Mouse (Mus musculus) lung, embryonic 14.5 days (tissue): ENCODE measurements around the gene Amn. TPM values are rescaled to one million over a fixed set of nuclear protein-coding genes. Genes with fewer than 3 reads are reported as not detected.

ENCODE experiments used
- ATAC-seq: fragments of 200-750 bp; cut with Nextera tagmentation; 2 replicates; pipeline ENCODE4 v1.8.0; 2017; ENCODE audit warnings: mild to moderate bottlenecking, moderate TSS enrichment, moderate library complexity; ENCODE audit not compliant: insufficient read depth
- DNase-seq: peaks from one replicate; pipeline ENCODE4 v3.0.0-alpha.2; 2015
- H3K27ac ChIP-seq: fragments of 300-500 bp; sonication (generic); 2 replicates; pipeline ENCODE4 v1.5.1; 2014; ENCODE audit warnings: low read depth, mild to moderate bottlenecking, moderate library complexity
- H3K27me3 ChIP-seq: fragments of 300-500 bp; sonication (generic); 2 replicates; pipeline ENCODE4 v1.6.1; 2014; ENCODE audit warnings: low read length, control low read depth; ENCODE audit not compliant: insufficient read depth
- H3K36me3 ChIP-seq: fragments of 300-500 bp; sonication (generic); 2 replicates; pipeline ENCODE4 v1.6.1; 2014; ENCODE audit warnings: control low read depth; ENCODE audit not compliant: insufficient read depth
- H3K4me1 ChIP-seq: fragments of 300-500 bp; sonication (generic); 2 replicates; pipeline ENCODE4 v1.6.1; 2014; ENCODE audit warnings: antibody characterized with exemption, control low read depth; ENCODE audit not compliant: insufficient read depth
- H3K4me2 ChIP-seq: fragments of 300-500 bp; sonication (generic); 2 replicates; pipeline ENCODE4 v1.6.1; 2014; ENCODE audit warnings: mild to moderate bottlenecking
- H3K4me3 ChIP-seq: fragments of 300-500 bp; sonication (generic); 2 replicates; pipeline ENCODE4 v1.5.1; 2014; ENCODE audit warnings: low read depth, low read length
- H3K9ac ChIP-seq: fragments of 300-500 bp; sonication (generic); 2 replicates; pipeline ENCODE4 v1.6.1; 2014
- H3K9me3 ChIP-seq: fragments of 300-500 bp; sonication (generic); 2 replicates; pipeline ENCODE4 v1.6.1; 2016; ENCODE audit warnings: low read depth, low read length, control low read depth
- CTCF ChIP-seq: IDR thresholded peaks from 2 replicates; pipeline ENCODE4 v1.5.1; 2016; ENCODE audit warnings: antibody characterized with exemption, low read depth
- WGBS: fragments of 180-500 bp; shearing (Covaris S2); extraction: QIAGEN DNeasy Blood & Tissue Kit; methylation state at CpG from one replicate; pipeline ENCODE4 v1.1.7; 2014; 5-methylcytosine and 5-hydroxymethylcytosine counted together
- polyA plus RNA-seq: library from polyadenylated mRNA; unstranded; fragments of >200 nt; fragmentation: Nextera tagmentation; extraction: Ambion mirVana; gene quantifications from 2 replicates; pipeline ENCODE4 v1.2.1, GENCODE M21; 2014

The Amn gene
- 0.19 and 0.36 TPM in 2 replicates for polyA plus RNA-seq

DNA sequence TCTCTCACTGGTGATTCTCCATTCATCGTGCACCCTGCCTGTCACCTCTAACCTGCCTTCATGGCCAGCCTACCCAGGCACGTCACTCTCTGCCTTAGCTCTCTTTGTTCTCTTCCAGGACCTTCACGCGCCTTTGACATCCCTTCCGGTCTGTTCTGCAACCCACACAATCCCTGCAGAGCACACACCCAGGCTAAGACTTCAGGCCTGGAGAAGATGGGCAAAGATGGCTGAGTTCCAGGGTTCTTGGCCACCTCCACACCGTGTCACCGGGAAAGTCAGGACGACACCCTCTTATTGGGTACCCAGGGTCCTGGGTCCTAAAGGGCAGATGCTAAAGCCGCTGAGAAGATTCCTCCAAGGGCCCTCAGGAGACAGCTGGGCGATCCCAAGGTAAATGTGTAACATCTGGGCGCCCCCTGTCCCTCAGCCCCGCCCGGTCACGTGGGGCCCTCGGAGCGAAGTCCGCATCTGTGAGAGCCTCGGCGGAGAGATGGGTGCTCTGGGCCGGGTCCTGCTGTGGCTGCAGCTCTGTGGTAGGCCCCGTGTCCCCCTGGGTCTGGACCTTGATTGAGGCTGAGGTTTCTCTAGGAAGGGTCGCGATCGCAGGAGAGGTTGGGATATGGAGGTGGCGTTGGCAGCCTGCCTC is at the start of gene Amn:
Gene Amn, plus strand, starts transcription at position 467 of the 649 bp plus-strand sequence.
- Histone ChIP-seq H3K27me3 (peaks cover 63% of the 10 kb centered on the region), H3K9ac (no peak within 1 kb of the TSS), H3K27ac (no peak within 1 kb of the TSS)

GRCm38 (mm10) chr12:111225197-111225780 is 45.6 kb upstream of the Amn start:
- Histone ChIP-seq H3K27ac (peak overlapping the region; percentile 36; the same call in 1 of the 2 replicates), H3K4me1 (0 out of 2 replicates have a peak, but pooled peaks cover 3% of the 10 kb centered on the region), H3K36me3 (peaks cover 22% of the 10 kb centered on the region), H3K4me2 (no peak overlapping the region), H3K27me3 (no peaks in the 10 kb centered on the region), H3K9ac (no peak overlapping the region), H3K4me3 (no peak overlapping the region), H3K9me3 (no peaks in the 10 kb centered on the region)
- ATAC-seq (peak; percentile 35; the same call in 1 of the 2 replicates), DNase-seq (peak; percentile 43)
- peak; percentile 37; the same call in 1 of the 2 replicates for TF ChIP-seq CTCF
- 58% methylated on average over 10 of the region's 10 CpGs for WGBS

More for the DNA sequence above, at the start of gene Amn:
- ATAC-seq (no peak), DNase-seq (no peak)
- H3K4me1 ChIP-seq, result peaks cover 10% of the 10 kb centered on the region
- H3K4me3 ChIP-seq, result peak within 1 kb of the TSS; percentile 16; the same call in 1 of the 2 replicates
- TF ChIP-seq CTCF, result no peak
- H3K9me3 ChIP-seq, result no peaks in the 10 kb centered on the region
- H3K36me3 ChIP-seq, result 0 out of 2 replicates have a peak, but pooled peaks cover 6% of the 10 kb centered on the region
- H3K4me2 ChIP-seq, result peak within 1 kb of the TSS; percentile 36
- WGBS, result 24% methylated on average over 25 of the region's 25 CpGs

- H3K9ac ChIP-seq, result no peak overlapping the region
- no peaks in the 10 kb centered on the region for H3K9me3 ChIP-seq
- DNase-seq (no peak), ATAC-seq (no peak)
- no peak overlapping the region for H3K27ac ChIP-seq
- 0 out of 2 replicates have a peak, but pooled peaks cover 3% of the 10 kb centered on the region for H3K4me1 ChIP-seq
- peaks cover 7% of the 10 kb centered on the region; the same call in 1 of the 2 replicates for H3K36me3 ChIP-seq
- no peak overlapping the region for H3K4me3 ChIP-seq
- no peak overlapping the region for H3K4me2 ChIP-seq
- no peak for TF ChIP-seq CTCF
- no peaks in the 10 kb centered on the region for H3K27me3 ChIP-seq
- 69% methylated on average over 4 of the region's 4 CpGs for WGBS
Observed at GRCm38 (mm10) chr12:111227410-111227809, 43.5 kb upstream of the Amn start.

- TF ChIP-seq CTCF, result no peak
- no peak overlapping the region for H3K4me3 ChIP-seq
- 94% methylated on average over 5 of the region's 5 CpGs for WGBS
- no peak overlapping the region for H3K4me2 ChIP-seq
- no peak overlapping the region for H3K9ac ChIP-seq
- no peaks in the 10 kb centered on the region for H3K9me3 ChIP-seq
- H3K36me3 ChIP-seq, result no peaks in the 10 kb centered on the region; the same call in 1 of the 2 replicates
- ATAC-seq (no peak), DNase-seq (no peak)
- no peaks in the 10 kb centered on the region for H3K27me3 ChIP-seq
- no peak overlapping the region for H3K27ac ChIP-seq
- 0 out of 2 replicates have a peak, but pooled peaks cover 3% of the 10 kb centered on the region for H3K4me1 ChIP-seq
Observed at GRCm38 (mm10) chr12:111228488-111228887, 42.4 kb upstream of the Amn start.

GRCm38 (mm10) chr12:111230793-111231192 is 40.1 kb upstream of the Amn start:
- WGBS, result 87% methylated on average over 2 of the region's 2 CpGs
- H3K4me1 ChIP-seq, result peaks cover 4% of the 10 kb centered on the region
- no peak for ATAC-seq
- H3K27ac ChIP-seq, result no peak overlapping the region
- DNase-seq, result no peak
- H3K4me3 ChIP-seq, result no peak overlapping the region
- H3K27me3 ChIP-seq, result no peaks in the 10 kb centered on the region
- TF ChIP-seq CTCF, result no peak
- no peaks in the 10 kb centered on the region for H3K9me3 ChIP-seq
- H3K4me2 ChIP-seq, result no peak overlapping the region
- H3K36me3 ChIP-seq, result no peaks in the 10 kb centered on the region; the same call in 1 of the 2 replicates
- no peak overlapping the region for H3K9ac ChIP-seq

- Histone ChIP-seq H3K4me2 (no peak overlapping the region), H3K27ac (no peak overlapping the region; the same call in 1 of the 2 replicates), H3K9ac (no peak overlapping the region), H3K27me3 (no peaks in the 10 kb centered on the region), H3K9me3 (no peaks in the 10 kb centered on the region), H3K4me1 (peaks cover 4% of the 10 kb centered on the region), H3K4me3 (no peak overlapping the region), H3K36me3 (peaks cover 11% of the 10 kb centered on the region; the same call in 1 of the 2 replicates)
- no peak for ATAC-seq
- WGBS, result 89% methylated on average over 4 of the region's 4 CpGs
- DNase-seq, result no peak
- TF ChIP-seq CTCF, result no peak
Observed at GRCm38 (mm10) chr12:111233798-111234197, 37.1 kb upstream of the Amn start.

GRCm38 (mm10) chr12:111234383-111234782 is 36.5 kb upstream of the Amn start:
- TF ChIP-seq CTCF, result no peak
- no peak overlapping the region; the same call in 1 of the 2 replicates for H3K27ac ChIP-seq
- 60% methylated on average over 9 of the region's 9 CpGs for WGBS

More at GRCm38 (mm10) chr12:111234383-111234782, 36.5 kb upstream of the Amn start:
- ATAC-seq (peak; percentile 61; the same call in 1 of the 2 replicates), DNase-seq (peak; percentile 31)
- H3K27me3 ChIP-seq, result no peaks in the 10 kb centered on the region
- H3K4me2 ChIP-seq, result no peak overlapping the region
- no peak overlapping the region for H3K4me3 ChIP-seq
- H3K4me1 ChIP-seq, result peaks cover 4% of the 10 kb centered on the region
- no peak overlapping the region for H3K9ac ChIP-seq
- no peaks in the 10 kb centered on the region for H3K9me3 ChIP-seq
- peaks cover 12% of the 10 kb centered on the region; the same call in 1 of the 2 replicates for H3K36me3 ChIP-seq
